Mouse (Mus musculus) heart, postnatal 14 days (tissue): ENCODE measurements at regions not wholly inside any gene's neighbourhood (a gene's known extent, or its start where the extent isn't known, plus 50 kb on each side); places are given as distances from the start of the nearest gene placed in this dataset.

Source experiments
- DNase-seq, 2 experiments: peaks; one replicate each; pipeline ENCODE4 v3.0.0; 2021 to 2022
- intact Hi-C: fragments of 180-260 bp; cut with DNase I; formaldehyde crosslinking; loops from one replicate; pipeline ENCODE4 v1.15.1; 2025

- DNase-seq: no peak
- intact Hi-C loops: no loop called here
Measured at GRCm38 (mm10) chr15:50005142-50005541, 3879.6 kb upstream of the Gm7489 start.

DNA sequence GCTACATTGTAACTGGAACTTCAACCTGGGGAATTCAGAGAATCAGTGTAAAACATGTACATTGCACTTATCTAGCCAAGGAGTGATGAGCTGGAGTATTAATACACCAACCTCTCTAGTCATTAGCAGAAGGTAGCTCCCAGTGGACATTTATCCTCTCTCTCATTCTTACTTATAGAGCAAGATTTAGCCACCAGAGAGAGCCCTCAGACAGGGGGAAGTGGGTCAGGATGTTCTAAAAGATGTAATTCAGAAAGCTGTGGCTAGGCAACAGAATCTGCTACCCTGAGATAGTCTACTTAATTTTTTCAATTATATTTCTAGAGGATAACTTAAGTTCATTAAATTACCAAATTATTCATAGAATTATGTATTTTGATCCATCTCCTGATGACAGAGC is 3838.1 kb upstream of the Gm7489 start:
- peak in 1 of 2 experiments; percentile 2 for DNase-seq
- intact Hi-C loops: no loop called here

GRCm38 (mm10) chr15:50053468-50053867 is 3831.2 kb upstream of the Gm7489 start:
- DNase-seq: no peak
- intact Hi-C loops: no loop called here

DNA sequence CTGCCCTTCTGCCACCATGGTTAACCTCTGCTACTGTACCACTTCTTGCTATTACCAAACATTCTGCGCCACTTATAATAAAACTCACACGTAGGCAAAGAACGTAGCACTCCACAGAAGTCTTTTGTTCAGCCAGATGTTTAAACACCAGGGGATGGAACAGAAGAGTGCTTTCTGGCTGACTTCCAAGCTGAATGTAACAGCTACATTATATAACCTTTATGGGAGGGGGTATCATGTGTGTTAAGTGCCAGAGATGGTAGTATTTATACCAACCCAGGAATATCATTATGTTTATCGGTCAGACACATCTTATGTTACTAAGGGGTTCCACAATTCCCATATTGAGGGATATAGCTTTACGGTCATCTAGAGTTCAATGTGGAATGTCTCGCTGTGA is 3830.8 kb upstream of the Gm7489 start:
- DNase-seq: no peak
- intact Hi-C loops: no loop called here

- DNase-seq: no peak
- intact Hi-C loops: no loop called here
Measured at GRCm38 (mm10) chr15:50078246-50078645, 3806.5 kb upstream of the Gm7489 start.

GRCm38 (mm10) chr15:50082428-50082827 is 3802.3 kb upstream of the Gm7489 start:
- DNase-seq: no peak
- intact Hi-C loops: no loop called here

DNA sequence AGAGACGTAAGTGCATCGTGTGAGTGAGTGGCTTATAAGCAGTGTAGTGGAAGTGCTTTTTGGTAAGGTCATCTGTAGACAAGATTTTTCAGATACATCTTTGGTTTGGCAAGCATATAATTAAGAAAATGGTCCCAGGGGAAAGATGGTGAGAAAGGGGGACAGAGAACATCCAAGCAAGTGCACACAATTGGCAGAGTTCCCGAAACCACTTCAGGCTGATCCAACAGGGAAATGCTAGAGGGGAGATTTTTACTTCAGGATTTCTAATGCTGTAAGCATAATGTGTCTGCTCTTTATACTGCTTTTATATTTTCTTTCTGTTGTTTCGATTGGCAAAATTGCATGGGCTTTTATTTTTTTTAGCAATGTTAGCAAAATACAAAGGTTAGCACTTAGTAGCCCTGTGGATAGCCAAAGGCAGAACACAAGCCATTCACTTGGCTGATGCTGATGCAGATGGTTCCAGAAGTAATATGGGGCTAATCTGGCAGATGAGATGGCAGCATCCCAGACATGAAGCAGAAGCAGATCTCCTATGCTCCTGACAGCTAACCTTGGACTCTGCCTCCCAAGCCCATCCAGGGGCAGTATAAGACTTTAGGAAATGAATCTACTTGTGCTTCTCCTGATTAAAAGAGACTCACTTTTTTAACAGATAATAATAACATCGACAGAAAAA is 3782.0 kb upstream of the Gm7489 start:
- intact Hi-C loops: no loop called here
- DNase-seq: no peak

GRCm38 (mm10) chr15:50108913-50109312 is 3775.8 kb upstream of the Gm7489 start:
- intact Hi-C loops: no loop called here
- no peak for DNase-seq

GRCm38 (mm10) chr15:50153863-50154262 is 3730.8 kb upstream of the Gm7489 start:
- no peak for DNase-seq
- intact Hi-C loops: no loop called here

GRCm38 (mm10) chr15:50172276-50172772 is 3712.4 kb upstream of the Gm7489 start:
- DNase-seq: no peak
- intact Hi-C loops: no loop called here

DNA sequence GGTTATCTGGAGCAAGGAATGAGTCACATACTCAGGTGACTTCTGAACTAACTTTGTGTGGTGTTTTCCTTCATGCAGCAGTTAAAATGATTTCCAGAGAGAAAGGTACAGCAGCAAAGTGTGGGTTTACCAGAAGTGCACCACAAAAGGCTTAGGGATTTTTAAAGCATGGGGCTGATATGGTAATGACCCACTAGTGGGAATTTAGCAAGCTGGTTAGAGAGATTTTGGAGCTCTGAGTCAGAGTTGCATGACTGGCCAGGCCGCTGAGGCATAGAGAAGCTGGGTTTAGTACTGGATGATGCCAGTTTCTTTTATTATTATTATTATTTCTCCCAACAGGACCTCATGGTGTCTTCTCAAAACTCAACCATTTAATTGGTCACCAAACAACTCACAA is 3701.5 kb upstream of the Gm7489 start:
- intact Hi-C loops: no loop called here
- DNase-seq: no peak
